Mouse (Mus musculus) CD4-positive, CD25-positive, alpha-beta regulatory T cell, adult 2 months (primary cell): ENCODE results near the gene Trmt112.
"Not testable (repeated sequence)": the region's sequence is repeated elsewhere in the genome, so short reads cannot be mapped to it uniquely, and the experiment has no call there.

ENCODE experiments used
- DNase-seq: peaks from one replicate; pipeline ENCODE4 v3.0.0-alpha.2; 2012; ENCODE audit warnings: low read depth, low spot score

Trmt112 gene

DNA sequence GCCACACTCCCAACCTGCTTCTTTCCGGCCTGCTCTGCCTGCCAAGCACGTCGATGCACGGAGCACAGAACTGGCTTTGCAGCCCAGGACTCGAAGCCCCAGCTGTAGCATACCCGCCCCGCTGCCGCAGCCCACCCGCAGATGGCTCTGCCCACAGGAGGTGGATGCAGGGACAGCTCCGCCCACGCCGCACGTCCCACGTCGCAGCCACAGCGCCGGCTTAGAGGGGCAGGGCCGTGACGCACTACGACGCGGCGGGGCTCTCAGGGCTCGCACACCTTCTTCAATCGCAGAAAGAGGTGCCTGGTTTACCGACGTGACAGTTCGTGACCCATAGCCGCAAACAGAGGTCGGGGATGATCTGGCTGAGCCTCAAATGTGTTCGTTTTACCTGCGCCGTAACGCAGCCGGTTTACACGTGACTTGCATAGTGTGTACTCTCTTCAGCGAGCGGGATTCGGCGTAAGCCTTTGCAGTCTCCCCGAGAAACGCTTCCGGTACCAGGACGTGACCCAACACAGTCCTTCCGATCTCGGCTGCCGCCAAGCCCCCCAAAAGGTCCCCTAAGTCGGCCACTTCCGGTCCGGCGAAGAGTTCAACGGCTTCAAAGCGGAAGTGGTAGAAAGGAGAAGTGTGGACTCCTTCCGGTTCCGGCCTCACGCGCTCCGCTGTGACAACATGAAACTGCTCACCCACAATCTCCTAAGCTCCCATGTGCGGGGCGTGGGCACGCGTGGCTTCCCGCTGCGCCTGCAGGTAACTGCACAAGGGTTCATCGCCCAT, at the start of gene Trmt112, which contains the start of gene Prdx5:
TSS of gene Trmt112 (plus strand) at position 192 of the 783 bp plus-strand sequence.
TSS of gene Prdx5 (minus strand) at position 600 of the 783 bp plus-strand sequence.
- peak; percentile 95 for DNase-seq

DNA sequence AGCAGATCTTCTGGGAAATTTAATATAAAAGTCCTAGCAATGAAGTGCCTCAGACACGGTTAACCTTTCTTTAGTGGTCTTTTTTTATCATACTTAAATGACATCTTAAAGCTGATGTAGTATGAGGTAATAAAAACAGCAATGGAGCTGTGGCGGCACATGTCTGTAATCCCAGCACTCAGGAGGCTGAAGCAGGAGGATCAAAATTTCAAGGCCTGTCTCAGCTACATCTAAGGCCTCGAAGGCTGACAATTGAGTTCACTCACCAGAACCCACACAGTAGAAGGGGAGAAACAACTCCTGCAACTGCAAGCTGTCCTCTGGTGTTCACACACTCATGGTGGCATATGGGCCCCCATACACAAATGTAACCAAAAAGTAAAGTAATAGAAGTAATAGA, 49.5 kb upstream of the Trmt112 start:
- DNase-seq, result no peak

DNA sequence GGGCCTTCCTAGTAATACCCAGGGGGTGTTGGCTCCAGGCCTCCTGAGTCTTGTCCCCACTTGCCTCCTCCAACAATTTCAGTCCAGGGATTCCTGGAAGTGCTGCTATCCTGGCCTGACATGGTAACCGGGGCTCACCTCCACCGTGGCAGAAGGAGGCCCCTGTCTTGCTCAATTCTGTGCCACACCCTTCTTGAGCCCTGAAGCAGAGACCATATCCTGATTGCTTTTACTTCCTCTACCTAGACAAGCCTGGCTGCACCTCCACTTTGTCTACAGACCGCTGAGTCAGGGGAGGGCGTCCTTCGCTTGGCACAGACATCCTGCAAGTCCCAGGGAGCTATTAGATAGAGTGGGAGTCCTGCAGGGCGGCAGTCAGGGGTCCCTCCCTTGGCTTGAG, 48.8 kb upstream of the Trmt112 start:
- DNase-seq, result peak; percentile 19

DNA sequence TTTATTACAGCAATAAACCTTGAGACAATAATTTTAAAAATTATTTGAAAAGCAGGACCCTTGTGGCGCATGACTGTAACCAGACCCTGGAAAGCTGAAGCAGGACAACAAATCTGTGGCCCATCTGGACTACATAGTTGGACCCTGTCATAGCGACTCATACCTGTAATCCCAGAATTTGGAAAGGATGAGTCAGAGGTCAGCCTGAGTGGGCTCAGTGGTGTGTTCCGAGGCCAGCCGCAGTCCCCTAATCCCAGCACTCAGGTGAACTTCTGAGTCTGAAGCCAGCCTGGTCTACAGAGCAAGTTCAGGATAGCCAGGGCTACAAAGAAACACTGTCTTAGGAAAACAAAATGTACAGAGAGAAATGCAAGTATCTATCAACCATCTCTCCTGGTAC, 48.0 kb upstream of the Trmt112 start:
- DNase-seq, result no peak

DNA sequence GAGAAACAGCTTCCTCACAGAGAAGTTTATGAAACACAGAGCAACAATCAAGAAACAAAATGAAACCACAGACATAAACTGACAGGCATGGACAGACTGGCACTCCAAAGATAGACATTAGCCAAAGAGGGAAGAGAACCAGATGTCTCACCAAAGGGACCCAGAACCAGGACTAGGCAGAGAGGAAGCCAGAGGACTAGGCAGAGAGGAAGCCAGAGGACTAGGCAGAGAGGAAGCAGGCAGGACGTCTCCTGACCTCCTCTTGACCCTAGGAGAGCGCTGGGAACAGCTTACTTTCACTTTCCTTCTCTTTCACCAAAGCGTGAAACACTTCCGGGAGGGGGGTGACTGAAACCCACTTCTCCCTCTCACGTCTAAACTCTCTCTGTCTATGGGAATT, 40.1 kb upstream of the Trmt112 start:
- peak; percentile 79 for DNase-seq

DNA sequence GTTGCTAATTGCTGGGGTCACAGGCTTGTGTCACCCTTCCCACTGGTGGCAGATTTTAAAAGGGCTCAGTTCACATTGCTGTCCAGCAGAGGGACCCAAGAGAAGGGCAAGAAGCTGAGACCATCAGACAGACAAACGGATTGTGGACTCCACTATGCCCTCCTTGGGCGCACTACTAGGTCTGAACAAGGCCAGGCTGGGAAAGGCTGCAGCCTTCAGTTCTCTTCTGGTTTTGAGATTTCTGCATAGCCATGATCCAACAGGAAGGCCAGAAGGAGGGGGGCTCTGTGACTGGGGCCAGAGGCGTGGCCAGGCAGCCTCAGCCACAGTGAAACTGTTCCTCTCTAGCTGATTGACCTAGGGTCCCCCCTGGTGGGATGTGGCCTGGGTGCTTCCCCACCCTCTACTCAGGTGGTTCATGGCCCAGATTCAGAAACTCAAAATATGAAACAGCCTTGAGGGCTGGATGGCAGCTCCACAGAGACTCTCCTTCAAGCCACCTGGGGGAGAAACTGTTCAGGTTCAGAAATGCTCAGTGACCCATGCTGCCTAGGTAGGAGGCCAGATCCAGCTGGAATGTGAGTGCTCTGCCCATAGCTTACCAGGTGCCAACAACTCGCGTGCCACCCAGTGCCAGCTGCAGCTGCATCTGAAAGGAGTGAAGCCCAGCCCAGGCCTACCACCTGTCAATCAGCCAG, 37.8 kb upstream of the Trmt112 start:
- peak; percentile 75 for DNase-seq

DNA sequence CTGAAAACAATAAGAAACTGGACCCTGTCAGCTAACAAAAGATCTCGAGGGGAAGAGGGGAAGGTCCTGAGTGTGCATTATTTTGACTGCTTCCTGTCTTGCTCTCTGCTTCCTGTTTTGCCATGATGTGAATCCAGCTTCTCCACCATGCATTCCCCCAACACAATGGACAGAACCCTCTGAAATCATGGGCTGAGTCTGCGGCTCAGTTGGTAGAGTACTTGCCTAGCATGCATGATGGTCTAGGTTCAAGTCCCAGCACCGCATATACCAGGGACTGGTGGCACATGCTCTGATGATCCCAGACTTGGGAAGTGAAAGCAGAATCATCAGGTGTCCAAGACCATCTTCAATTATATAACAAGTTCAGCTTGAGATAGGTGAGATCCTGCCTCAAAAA, 36.8 kb upstream of the Trmt112 start:
- peak; percentile 1 for DNase-seq

DNA sequence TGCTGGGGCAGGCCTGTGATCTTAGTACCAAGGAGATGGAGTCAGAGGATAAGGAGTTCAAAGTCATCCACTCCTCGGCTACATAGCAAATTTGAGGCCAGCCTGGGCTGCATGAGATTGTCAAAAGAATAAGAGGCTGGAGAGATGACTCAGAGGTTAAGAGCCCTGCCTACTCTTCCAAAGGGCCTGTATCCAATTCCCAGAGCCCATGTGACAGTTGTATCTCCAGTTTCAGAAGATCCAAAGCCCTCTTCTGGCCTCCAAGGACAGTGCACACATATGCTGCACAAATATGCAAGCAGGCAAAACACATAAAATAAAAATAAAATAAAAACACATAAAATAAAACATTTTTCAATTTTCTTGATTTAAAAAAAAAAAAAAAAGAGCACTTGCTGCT, 35.2 kb upstream of the Trmt112 start:
- DNase-seq, result no peak

DNA sequence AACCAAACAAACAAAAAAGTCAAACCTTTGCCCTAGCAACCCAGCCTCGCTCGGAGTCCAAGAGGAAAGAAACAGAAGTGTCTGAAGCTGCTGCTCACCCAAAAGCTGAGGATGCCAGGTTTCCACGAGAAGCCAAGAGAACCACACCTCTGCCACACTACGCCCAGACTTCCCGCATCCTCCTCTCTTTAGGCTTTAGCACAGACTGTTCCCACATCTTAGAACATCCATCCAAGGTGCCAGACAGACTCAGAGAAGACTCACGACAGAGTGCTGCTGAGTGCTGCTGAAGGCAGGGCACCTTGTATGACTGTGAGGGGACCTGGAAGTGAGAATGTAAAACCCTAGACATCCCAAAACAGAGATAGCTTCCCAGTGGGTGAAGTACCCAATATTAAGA, 33.7 kb upstream of the Trmt112 start:
- no peak for DNase-seq

DNA sequence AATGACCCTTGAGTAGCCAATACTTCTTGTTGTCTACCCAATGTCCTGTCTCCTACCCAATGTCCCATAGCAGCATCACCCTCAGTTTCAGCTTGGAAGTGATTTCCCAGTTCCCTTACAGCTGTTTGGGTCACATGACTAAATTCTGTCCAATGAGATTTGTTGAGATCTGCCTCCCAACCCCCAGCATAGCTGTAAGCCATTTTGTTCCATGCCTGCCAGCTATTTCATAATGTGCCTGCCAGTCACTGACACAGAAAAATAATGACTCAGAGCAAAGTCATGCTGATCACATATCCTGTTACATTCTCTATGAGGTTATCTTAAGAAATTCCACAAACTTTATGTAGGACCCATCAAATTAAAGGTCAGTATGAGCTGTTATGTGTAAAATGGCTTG, 32.7 kb upstream of the Trmt112 start:
- no peak for DNase-seq

DNA sequence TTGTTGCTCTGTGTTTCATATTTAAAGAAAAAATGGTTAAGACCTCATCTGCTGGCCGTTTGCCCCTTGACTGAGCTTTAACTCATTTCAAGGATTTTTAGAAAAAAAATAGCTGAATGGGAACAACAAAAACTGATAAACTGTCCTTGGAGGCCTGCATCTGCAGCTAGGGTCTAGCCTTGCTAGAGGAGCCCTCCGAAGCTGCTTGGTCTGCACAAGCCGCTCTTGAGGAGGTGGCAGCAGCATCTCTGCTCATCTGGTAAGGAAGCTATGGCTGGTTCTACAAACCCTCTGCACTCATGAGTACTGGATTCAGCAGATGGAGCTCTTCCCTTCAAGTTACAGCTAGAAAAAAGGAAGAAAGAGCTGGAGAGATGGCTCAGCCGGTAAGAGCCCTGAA, 31.5 kb upstream of the Trmt112 start:
- no peak for DNase-seq

DNA sequence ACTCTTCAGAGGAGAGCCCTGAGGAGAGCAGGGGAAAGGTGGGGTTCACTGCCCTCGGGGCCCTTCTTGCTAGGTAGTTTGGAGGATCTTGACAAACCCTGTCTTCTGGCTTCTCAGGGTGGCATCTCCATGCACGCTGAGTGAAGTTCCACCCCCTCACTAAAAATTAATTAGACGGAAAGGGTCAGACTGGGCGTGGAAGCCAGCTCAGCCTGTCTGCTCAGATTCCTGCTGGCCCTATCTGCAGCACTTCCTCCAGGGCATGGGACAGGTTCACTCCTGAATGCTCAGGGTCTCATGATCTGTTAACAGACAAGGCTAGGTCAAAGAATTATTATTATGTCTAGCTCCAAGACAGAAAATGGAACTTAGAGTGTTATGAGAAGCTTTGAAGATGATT, 17.0 kb upstream of the Trmt112 start:
- no peak for DNase-seq

DNA sequence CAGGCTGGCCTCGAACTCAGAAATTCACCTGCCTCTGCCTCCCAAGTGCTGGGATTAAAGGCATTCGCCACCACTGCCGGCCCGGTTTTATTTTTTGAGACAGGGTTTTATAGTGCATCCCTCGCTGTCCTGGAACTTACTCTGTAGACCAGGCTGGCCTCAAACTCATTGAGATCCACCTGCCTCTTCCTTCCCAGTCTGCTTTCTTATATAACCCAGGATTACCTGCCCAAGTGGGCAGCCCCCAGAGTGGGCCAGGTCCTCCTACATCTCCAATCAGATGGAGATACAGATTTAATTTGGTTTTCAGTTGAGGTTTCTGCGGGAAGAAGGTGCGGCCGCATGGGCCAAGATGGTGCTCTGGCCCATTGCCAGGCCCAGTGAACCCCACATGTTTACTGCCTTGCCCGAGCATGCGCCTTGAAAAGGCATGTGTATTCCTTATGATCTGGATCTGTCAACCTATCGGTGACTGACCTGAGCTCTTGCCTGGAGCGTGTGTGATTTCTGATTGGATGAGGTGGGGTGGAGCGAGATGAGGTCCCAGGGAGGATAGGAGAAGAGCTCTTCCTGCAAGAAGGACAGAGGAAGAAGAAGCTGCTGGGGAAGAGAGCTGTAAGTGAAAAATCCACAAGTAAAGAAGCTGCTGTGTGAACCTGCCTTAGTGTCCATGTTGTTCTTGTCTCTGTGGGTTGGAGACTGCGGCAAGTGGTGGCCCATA, 15.6 kb upstream of the Trmt112 start:
- no peak for DNase-seq

DNA sequence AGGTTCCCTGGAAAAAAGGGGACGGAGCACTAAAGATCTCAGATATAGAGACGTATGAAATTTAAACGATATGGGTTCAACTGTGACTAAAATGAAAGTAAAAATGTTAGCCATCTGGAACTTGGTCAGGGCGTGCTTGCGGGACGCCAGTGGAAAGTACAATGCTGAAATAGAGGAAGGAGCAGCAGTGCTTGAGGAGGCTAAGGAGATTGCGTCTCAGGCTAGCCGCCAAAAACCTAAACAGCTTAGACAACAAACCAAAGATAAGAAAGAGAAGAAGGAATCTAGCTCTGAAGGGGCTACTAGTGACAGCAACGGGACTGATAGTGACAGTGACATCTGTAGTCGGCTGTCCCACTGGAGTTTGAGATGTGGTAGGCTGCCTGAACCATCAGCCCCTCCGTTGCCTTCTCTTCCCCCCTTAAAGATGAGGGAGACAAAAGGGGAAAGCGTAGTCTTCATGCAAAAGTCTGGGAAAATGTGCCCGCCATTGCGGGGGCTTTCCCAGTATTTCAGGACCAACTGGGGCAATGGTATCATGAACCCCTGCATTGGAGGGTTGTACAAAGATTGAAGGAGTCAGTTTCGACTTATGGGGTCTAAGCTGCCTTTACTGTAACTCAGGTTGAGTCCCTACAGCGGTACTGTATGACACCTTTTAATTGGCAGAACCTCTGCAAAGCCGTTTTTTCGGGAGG, 13.7 kb upstream of the Trmt112 start:
- DNase-seq, result not testable (repeated sequence)

DNA sequence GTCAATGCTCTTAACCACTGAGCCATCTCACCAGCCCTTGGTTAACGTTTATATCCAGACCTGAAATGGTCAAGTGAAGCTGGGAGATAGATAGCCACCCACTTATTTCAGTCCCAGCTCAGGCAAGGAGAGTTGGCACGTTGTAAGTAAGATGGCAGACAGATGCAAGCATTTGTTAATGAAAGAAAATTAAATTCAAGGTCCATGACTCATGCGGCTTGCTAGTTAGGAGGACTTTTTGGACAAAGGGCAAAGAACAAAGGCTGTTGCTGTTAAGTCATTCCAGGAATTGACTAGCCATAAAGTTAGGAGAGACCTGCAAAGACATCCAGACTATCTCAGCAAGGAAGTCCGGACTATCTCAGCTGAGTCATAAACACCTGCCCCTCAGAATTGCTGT, 9.9 kb upstream of the Trmt112 start:
- no peak for DNase-seq

DNA sequence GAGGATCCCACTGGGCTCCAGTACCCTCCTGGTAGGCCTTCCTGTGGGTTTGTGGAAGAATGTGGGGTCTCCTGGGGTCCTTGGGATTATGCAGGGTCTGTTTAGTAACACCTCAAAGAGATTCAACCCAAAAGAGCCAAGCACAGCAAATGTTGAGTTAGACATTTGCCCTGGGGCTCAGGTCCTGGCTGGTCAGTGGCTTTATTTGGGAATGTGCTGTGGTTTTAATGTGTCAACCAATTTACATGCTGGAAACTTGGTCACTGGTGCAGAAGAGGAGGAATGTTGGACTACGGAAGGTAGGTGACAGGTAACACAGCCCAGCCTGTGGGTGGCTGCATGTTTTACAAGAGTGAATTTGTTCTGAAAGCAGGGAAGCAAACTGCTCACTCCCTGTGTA, 6.5 kb upstream of the Trmt112 start:
- no peak for DNase-seq

DNA sequence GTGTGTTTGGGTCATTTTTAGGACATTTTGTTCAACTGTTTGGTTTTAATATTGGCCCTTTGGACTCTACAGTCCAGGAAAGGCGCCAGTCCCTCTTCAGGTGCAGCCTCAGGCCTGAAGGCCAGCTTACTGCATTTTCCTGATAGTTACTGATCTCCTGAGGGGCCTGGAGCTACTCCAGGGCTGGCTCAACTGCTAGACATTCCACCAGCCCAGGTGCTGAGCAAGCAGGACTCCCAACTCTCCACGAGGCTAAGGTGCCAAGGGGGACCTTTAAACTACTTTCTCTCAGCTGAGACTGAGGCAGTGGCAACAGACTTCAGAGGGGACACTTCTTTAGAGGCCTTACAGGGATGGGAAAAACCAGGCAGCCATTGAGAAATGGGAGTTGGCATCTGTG, 4.7 kb upstream of the Trmt112 start:
- no peak for DNase-seq

DNA sequence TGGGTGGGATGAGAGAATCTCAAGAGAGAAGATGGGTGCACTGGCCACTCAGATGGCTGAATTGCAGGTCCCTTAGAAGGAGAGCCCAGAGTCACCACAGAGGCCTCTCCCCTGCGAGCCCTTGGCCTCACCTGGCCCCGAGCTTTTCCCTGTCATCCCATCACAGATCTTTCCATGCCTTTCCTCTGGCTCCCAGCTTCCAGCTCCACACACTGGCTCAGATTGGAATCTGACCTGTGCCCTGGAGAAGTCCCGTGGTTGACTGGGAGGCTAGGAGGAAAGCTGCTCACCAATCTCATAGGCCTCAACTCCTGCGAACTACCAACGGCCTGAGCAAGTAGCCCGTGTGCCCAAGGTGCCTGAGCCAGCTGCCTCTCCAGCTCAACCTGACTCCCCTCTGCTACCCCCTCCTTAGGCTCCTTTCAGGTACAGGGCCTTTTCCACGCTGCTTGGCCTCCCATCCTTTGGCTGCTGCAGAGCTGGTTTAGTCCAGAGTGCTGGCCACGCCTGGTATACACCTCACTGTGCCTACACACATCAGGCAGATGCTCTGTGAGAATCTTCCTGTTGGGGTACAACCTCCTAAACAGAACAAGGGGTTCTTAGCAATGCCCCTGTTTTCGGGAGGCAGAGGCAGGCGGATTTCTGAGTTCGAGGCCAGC, 3.9 kb upstream of the Trmt112 start:
- DNase-seq, result no peak

DNA sequence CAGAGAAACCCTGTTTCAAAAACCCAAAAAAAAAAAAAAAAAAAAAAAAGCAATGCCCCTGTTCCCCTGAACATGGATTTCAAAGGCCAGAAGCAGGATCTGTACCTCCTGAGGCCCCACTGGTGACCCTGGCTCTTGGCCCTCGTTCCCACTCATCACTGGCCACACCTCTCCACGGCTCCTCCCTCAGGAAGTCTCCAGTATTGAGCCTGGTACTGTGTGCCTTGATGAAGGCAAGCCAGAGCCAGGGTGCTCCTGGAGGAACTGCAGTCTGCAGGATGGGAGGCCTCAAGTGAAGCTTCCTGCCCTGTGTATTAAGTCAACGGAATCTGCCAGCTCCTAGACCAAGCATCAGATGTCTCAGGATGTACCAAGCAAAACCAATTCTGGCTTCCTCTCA, 3.3 kb upstream of the Trmt112 start:
- no peak for DNase-seq

DNA sequence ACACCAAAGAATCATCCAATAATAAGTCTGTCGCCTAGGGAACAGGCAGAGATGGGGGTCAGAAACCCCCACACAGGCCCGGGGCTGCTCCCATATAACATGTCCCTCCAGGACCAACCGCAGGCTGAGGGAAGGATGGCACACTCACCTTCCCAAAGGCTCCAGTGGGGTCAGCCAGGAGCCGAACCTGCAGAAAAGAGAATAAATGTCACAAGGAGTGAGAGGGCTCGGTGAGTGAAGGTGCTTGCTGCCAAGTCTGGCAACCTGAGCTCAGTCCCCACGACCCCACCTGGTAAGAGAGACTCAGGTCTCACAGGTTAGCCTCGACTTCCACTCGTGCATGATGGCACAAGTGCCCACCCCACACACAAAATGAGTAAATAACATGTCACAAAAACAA, 2.4 kb upstream of the Trmt112 start:
- DNase-seq, result no peak

DNA sequence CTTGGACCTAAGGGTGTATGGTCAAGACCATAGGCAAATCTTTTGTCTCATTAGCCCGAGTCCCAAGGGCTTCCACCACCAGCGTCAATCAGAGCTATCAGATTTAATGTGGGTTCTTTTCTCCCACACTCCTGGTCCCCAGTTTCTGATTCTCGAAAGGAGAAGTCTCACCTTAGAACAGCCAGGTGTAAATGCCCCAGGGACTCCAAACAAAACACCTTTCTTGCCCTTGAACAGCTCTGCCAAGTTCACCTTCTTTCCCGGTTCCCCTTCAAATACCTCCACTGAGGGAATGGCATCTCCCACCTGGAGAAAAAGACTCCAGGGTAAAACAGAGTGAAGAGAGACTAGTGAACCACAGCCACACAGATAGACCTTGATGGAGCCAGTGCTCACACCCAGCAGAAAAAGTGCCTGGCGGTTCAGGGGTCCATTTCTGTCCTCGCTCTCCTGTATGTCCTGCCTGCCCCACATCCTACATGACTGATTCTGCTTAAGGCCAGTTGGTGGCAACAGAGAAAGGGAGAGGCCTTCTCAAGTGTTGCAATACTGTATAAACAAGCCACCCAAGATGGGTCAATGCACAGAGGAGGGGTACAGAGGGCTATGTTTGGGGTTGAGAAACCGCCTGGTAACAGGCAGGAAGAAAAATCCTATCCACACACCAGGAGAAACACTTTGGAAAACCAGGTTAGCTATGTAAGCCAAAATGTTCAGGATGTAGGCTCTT, 1.5 kb upstream of the Trmt112 start:
- DNase-seq, result no peak
